Mouse (Mus musculus) adrenal gland, adult 10 weeks (tissue): ENCODE measurements around the gene Gm973. TPM values are rescaled to one million over a fixed set of nuclear protein-coding genes. Genes with fewer than 3 reads are reported as not detected.

Experiments
- polyA plus RNA-seq: library from polyadenylated mRNA; stranded (reverse); fragments of 350-450 nt; fragmentation: Illumina TruSeq; extraction: RNeasy Lipid Tissue Mini Kit (QIAGEN cat#74804); gene quantifications from one replicate; pipeline ENCODE4 v1.2.3, GENCODE M21; 2014; ENCODE audit warnings: low read depth, low replicate concordance

Gm973 gene
- 22.8 TPM for polyA plus RNA-seq

GRCm38 (mm10) chr1:59516026-59516917 lies at the start of gene Gm973:
Gm973 (plus strand) TSS chr1:59516264.

GRCm38 (mm10) chr1:59482331-59482695 lies 33.8 kb upstream of the Gm973 start, which contains the start of gene Fzd7:
Fzd7 (plus strand) TSS chr1:59482424.

GRCm38 (mm10) chr1:59670641-59671168 lies 154.6 kb downstream of the Gm973 start, which contains the start of gene Sumo1:
Sumo1 (minus strand) TSS chr1:59670834.

GRCm38 (mm10) chr1:59684819-59685755 lies 169.0 kb downstream of the Gm973 start, which contains the start of gene Nop58:
Nop58 (plus strand) TSS chr1:59684971.

Other genes starting within 250 kb of the Gm973 start
- 22.5 TPM for gene Fzd7, start 33.8 kb upstream of the Gm973 start, polyA plus RNA-seq
- gene Sumo1, start 154.6 kb downstream of the Gm973 start, polyA plus RNA-seq, result 827 TPM
- gene Nop58, start 168.7 kb downstream of the Gm973 start, polyA plus RNA-seq, result 446 TPM
- 181 TPM for gene Bmpr2, start 247.1 kb downstream of the Gm973 start, polyA plus RNA-seq